Mouse (Mus musculus): Measurements from ENCODE around the gene Spon1. TPM values are rescaled to one million over a fixed set of nuclear protein-coding genes. Genes with fewer than 3 reads are reported as not detected.

The Spon1 gene
- polyA plus RNA-seq, 1 experiment from 2014 or later = 57.4 TPM

GRCm38 (mm10) chr7:114080250-114080649 lies 314.5 kb downstream of the Spon1 start:
- no peaks in the 10 kb centered on the region for H3K27me3 ChIP-seq
- no peak overlapping the region for H3K9ac ChIP-seq
- no peaks in the 10 kb centered on the region for H3K9me3 ChIP-seq (replicated peaks)
- no peaks in the 10 kb centered on the region for H3K36me3 ChIP-seq
- H3K4me2 ChIP-seq = no peak overlapping the region
- no peak overlapping the region for H3K27ac ChIP-seq
- ATAC-seq (replicated peaks; ENCODE audit: insufficient number of reproducible peaks, insufficient read depth, low FRiP score, low read depth) = no peak
- no peak overlapping the region for H3K4me3 ChIP-seq
- 83% methylated on average over 5 of the region's 5 CpGs for WGBS
- H3K4me1 ChIP-seq (replicated peaks) = peaks cover 9% of the 10 kb centered on the region

GRCm38 (mm10) chr7:114081633-114082420 lies 316.0 kb downstream of the Spon1 start:
- no peak overlapping the region for H3K27ac ChIP-seq
- H3K9ac ChIP-seq = no peak overlapping the region
- peaks cover 18% of the 10 kb centered on the region for H3K4me1 ChIP-seq (replicated peaks)
- 80% methylated on average over 21 of the region's 21 CpGs for WGBS
- ATAC-seq (replicated peaks; ENCODE audit: insufficient number of reproducible peaks, insufficient read depth, low FRiP score, low read depth) = no peak
- H3K4me2 ChIP-seq = no peak overlapping the region
- no peaks in the 10 kb centered on the region for H3K36me3 ChIP-seq
- H3K27me3 ChIP-seq = no peaks in the 10 kb centered on the region
- H3K9me3 ChIP-seq (replicated peaks) = no peaks in the 10 kb centered on the region
- no peak overlapping the region for H3K4me3 ChIP-seq

- Histone ChIP-seq H3K4me3 (no peak overlapping the region), H3K9ac (no peak overlapping the region), H3K36me3 (no peaks in the 10 kb centered on the region), H3K9me3 (replicated peaks) (no peaks in the 10 kb centered on the region), H3K27me3 (no peaks in the 10 kb centered on the region), H3K27ac (no peak overlapping the region), H3K4me2 (no peak overlapping the region), H3K4me1 (replicated peaks) (peaks cover 29% of the 10 kb centered on the region)
- WGBS = 69% methylated on average over 2 of the region's 2 CpGs
- no peak for ATAC-seq (replicated peaks; ENCODE audit: insufficient number of reproducible peaks, insufficient read depth, low FRiP score, low read depth)
Measured at GRCm38 (mm10) chr7:114083088-114083487, 317.3 kb downstream of the Spon1 start.

- 63% methylated on average over 3 of the region's 3 CpGs for WGBS
- H3K4me3 ChIP-seq = no peak overlapping the region
- no peaks in the 10 kb centered on the region for H3K36me3 ChIP-seq
- H3K9ac ChIP-seq = no peak overlapping the region
- H3K4me1 ChIP-seq (replicated peaks) = peaks cover 33% of the 10 kb centered on the region
- H3K27ac ChIP-seq = no peak overlapping the region
- ATAC-seq (replicated peaks; ENCODE audit: insufficient number of reproducible peaks, insufficient read depth, low FRiP score, low read depth) = no peak
- no peaks in the 10 kb centered on the region for H3K27me3 ChIP-seq
- H3K9me3 ChIP-seq (replicated peaks) = no peaks in the 10 kb centered on the region
- no peak overlapping the region for H3K4me2 ChIP-seq
Measured at GRCm38 (mm10) chr7:114083760-114084159, 318.0 kb downstream of the Spon1 start.

GRCm38 (mm10) chr7:114086021-114086710 lies 320.4 kb downstream of the Spon1 start:
- Histone ChIP-seq H3K27ac (no peak overlapping the region), H3K4me1 (replicated peaks) (peaks cover 47% of the 10 kb centered on the region), H3K27me3 (no peaks in the 10 kb centered on the region), H3K9ac (no peak overlapping the region), H3K4me2 (no peak overlapping the region), H3K9me3 (replicated peaks) (no peaks in the 10 kb centered on the region), H3K36me3 (no peaks in the 10 kb centered on the region), H3K4me3 (no peak overlapping the region)
- ATAC-seq (replicated peaks; ENCODE audit: insufficient number of reproducible peaks, insufficient read depth, low FRiP score, low read depth) = no peak
- 60% methylated on average over 6 of the region's 6 CpGs for WGBS

GRCm38 (mm10) chr7:114087341-114087740 lies 321.5 kb downstream of the Spon1 start:
- Histone ChIP-seq H3K4me2 (no peak overlapping the region), H3K27ac (no peak overlapping the region), H3K9ac (no peak overlapping the region), H3K4me3 (no peak overlapping the region), H3K27me3 (no peaks in the 10 kb centered on the region), H3K9me3 (replicated peaks) (no peaks in the 10 kb centered on the region), H3K36me3 (no peaks in the 10 kb centered on the region), H3K4me1 (replicated peaks) (peaks cover 48% of the 10 kb centered on the region)
- 31% methylated on average over 6 of the region's 6 CpGs for WGBS
- ATAC-seq (replicated peaks; ENCODE audit: insufficient number of reproducible peaks, insufficient read depth, low FRiP score, low read depth) = no peak

GRCm38 (mm10) chr7:114087986-114088385 lies 322.2 kb downstream of the Spon1 start:
- Histone ChIP-seq H3K36me3 (no peaks in the 10 kb centered on the region), H3K9ac (no peak overlapping the region), H3K4me2 (no peak overlapping the region), H3K9me3 (replicated peaks) (no peaks in the 10 kb centered on the region), H3K4me1 (replicated peaks) (peaks cover 45% of the 10 kb centered on the region), H3K27me3 (no peaks in the 10 kb centered on the region), H3K27ac (no peak overlapping the region), H3K4me3 (no peak overlapping the region)
- no peak for ATAC-seq (replicated peaks; ENCODE audit: insufficient number of reproducible peaks, insufficient read depth, low FRiP score, low read depth)
- 40% methylated on average over 11 of the region's 11 CpGs for WGBS

- H3K27ac ChIP-seq = no peak overlapping the region
- 32% methylated on average over 5 of the region's 5 CpGs for WGBS
- no peak overlapping the region for H3K4me3 ChIP-seq
- H3K36me3 ChIP-seq = no peaks in the 10 kb centered on the region
- H3K9ac ChIP-seq = no peak overlapping the region
- H3K4me1 ChIP-seq (replicated peaks) = peaks cover 47% of the 10 kb centered on the region
- ATAC-seq (replicated peaks; ENCODE audit: insufficient number of reproducible peaks, insufficient read depth, low FRiP score, low read depth) = no peak
- H3K9me3 ChIP-seq (replicated peaks) = no peaks in the 10 kb centered on the region
- H3K27me3 ChIP-seq = no peaks in the 10 kb centered on the region
- no peak overlapping the region for H3K4me2 ChIP-seq
Measured at GRCm38 (mm10) chr7:114088918-114089317, 323.1 kb downstream of the Spon1 start.

- Histone ChIP-seq H3K4me1 (replicated peaks) (peaks cover 57% of the 10 kb centered on the region), H3K27me3 (no peaks in the 10 kb centered on the region), H3K4me3 (no peak overlapping the region), H3K9ac (no peak overlapping the region), H3K4me2 (no peak overlapping the region), H3K27ac (no peak overlapping the region), H3K36me3 (no peaks in the 10 kb centered on the region), H3K9me3 (replicated peaks) (no peaks in the 10 kb centered on the region)
- 70% methylated on average over 3 of the region's 3 CpGs for WGBS
- ATAC-seq (replicated peaks; ENCODE audit: insufficient number of reproducible peaks, insufficient read depth, low FRiP score, low read depth) = no peak
Measured at GRCm38 (mm10) chr7:114090231-114090630, 324.4 kb downstream of the Spon1 start.

GRCm38 (mm10) chr7:114090892-114091545 lies 325.2 kb downstream of the Spon1 start:
- Histone ChIP-seq H3K9ac (no peak overlapping the region), H3K36me3 (no peaks in the 10 kb centered on the region), H3K27me3 (no peaks in the 10 kb centered on the region), H3K4me2 (no peak overlapping the region), H3K4me3 (no peak overlapping the region), H3K27ac (no peak overlapping the region), H3K9me3 (replicated peaks) (no peaks in the 10 kb centered on the region), H3K4me1 (replicated peaks) (peaks cover 64% of the 10 kb centered on the region)
- 63% methylated on average over 10 of the region's 10 CpGs for WGBS
- no peak for ATAC-seq (replicated peaks; ENCODE audit: insufficient number of reproducible peaks, insufficient read depth, low FRiP score, low read depth)
